Comparison of ENCODE assay signal across 16 mouse cellular contexts in genomic region chr14:78650379-78651095, GRCm38 (mm10).
DNase-seq lines count a peak whose midpoint lies in the region; ATAC-seq and TF ChIP-seq lines count a peak whose summit lies in the region.
"Had no signal": no experiment of that assay in that cellular context is flagged by ENCODE, and none has a peak within 500 bp of the region (broad histone marks: within the 10 kb centered on the region; RNA-seq: fewer than 3 reads in every experiment).

No protein-coding gene starts in this region.

- peak; percentile 61; the same call in 1 of the 2 replicates for TF ChIP-seq POLR2A in bone marrow, adult 2 months (IDR thresholded peaks at IDR 0.05; ENCODE audit: borderline replicate concordance, control insufficient read depth, low read depth, low read length)

- no peaks in the 10 kb centered on the region for H3K9me3 ChIP-seq in hindbrain, embryonic 16.5 days (ENCODE audit: control insufficient read depth, low read length)
- H3K9me3 ChIP-seq in hindbrain, embryonic 14.5 days (ENCODE audit: control insufficient read depth, low read length): no peaks in the 10 kb centered on the region
- H3K9me3 ChIP-seq in liver, embryonic 15.5 days (replicated peaks): no peaks in the 10 kb centered on the region
- H3K9me3 ChIP-seq in embryonic facial prominence, embryonic 10.5 days: no peaks in the 10 kb centered on the region
- H3K9me3 ChIP-seq: forebrain, embryonic 12.5 days; midbrain, embryonic 13.5 days had no signal

- TF ChIP-seq CTCF in bone marrow, adult 2 months (IDR thresholded peaks at IDR 0.05; ENCODE audit: control insufficient read depth, insufficient read depth, low read length): no peak

- H3K4me1 ChIP-seq in hindbrain, embryonic 16.5 days (ENCODE audit: control insufficient read depth, insufficient read depth, low read depth, low read length): no peaks in the 10 kb centered on the region
- H3K4me1 ChIP-seq in hindbrain, embryonic 14.5 days (replicated peaks; ENCODE audit: control insufficient read depth, insufficient read depth, low read length): no peaks in the 10 kb centered on the region
- no peaks in the 10 kb centered on the region for H3K4me1 ChIP-seq in liver, embryonic 15.5 days (replicated peaks)
- H3K4me1 ChIP-seq in bone marrow, adult 2 months (ENCODE audit: control insufficient read depth, insufficient read depth, low read length): peaks cover 1% of the 10 kb centered on the region; the same call in 1 of the 2 replicates
- H3K4me1 ChIP-seq in embryonic facial prominence, embryonic 10.5 days: peaks cover 4% of the 10 kb centered on the region; the same call in 1 of the 2 replicates
- H3K4me1 ChIP-seq: forebrain, embryonic 12.5 days; midbrain, embryonic 13.5 days had no signal

- H3K4me3 ChIP-seq in hindbrain, embryonic 16.5 days (ENCODE audit: low read length): no peak overlapping the region
- H3K4me3 ChIP-seq in hindbrain, embryonic 14.5 days (replicated peaks; ENCODE audit: low read length): no peak overlapping the region
- no peak overlapping the region for H3K4me3 ChIP-seq in liver, embryonic 15.5 days (replicated peaks)
- H3K4me3 ChIP-seq in bone marrow, adult 2 months (replicated peaks; ENCODE audit: control insufficient read depth, low read depth, low read length): peak overlapping the region; percentile 88
- H3K4me3 ChIP-seq in embryonic facial prominence, embryonic 10.5 days: no peak overlapping the region
- H3K4me3 ChIP-seq: forebrain, embryonic 12.5 days; midbrain, embryonic 13.5 days; myocyte had no signal

- peak; percentile 38 for ATAC-seq in hindbrain, embryonic 16.5 days
- no peak for ATAC-seq in hindbrain, embryonic 14.5 days (ENCODE audit: low FRiP score)
- no peak for ATAC-seq in liver, embryonic 15.5 days (ENCODE audit: insufficient read depth)
- ATAC-seq in megakaryocyte, adult 5-6 weeks (ENCODE audit: poor library complexity, severe bottlenecking): peak; percentile 79
- ATAC-seq: midbrain, embryonic 13.5 days had no signal

- no peak overlapping the region for H3K27ac ChIP-seq in hindbrain, embryonic 16.5 days (ENCODE audit: low read depth, low read length)
- H3K27ac ChIP-seq in hindbrain, embryonic 14.5 days: no peak overlapping the region
- H3K27ac ChIP-seq in liver, embryonic 15.5 days (replicated peaks): peak overlapping the region; percentile 33; the same call in 1 of the 2 replicates
- peak overlapping the region; percentile 62 for H3K27ac ChIP-seq in bone marrow, adult 2 months (ENCODE audit: control insufficient read depth, insufficient read depth, low read depth, low read length, poor library complexity)
- H3K27ac ChIP-seq in embryonic facial prominence, embryonic 10.5 days (replicated peaks): no peak overlapping the region
- H3K27ac ChIP-seq: forebrain, embryonic 12.5 days had no signal

- no peak for DNase-seq in hindbrain, embryonic 14.5 days (ENCODE audit: low spot score)
- no peak for DNase-seq in liver
- no peak for DNase-seq in embryonic facial prominence, embryonic 10.5 days (ENCODE audit: low spot score)
- DNase-seq in gastrocnemius, postnatal 10 days: no peak
- DNase-seq: adrenal gland, adult 2 months; cerebellum, adult 2 months; kidney, adult 18-20 months; right cerebral cortex, postnatal 14 days; thymus, adult 2 months had no signal

- H3K36me3 ChIP-seq in hindbrain, embryonic 16.5 days (ENCODE audit: control insufficient read depth, insufficient read depth, low read length): no peaks in the 10 kb centered on the region
- H3K36me3 ChIP-seq in hindbrain, embryonic 14.5 days (replicated peaks; ENCODE audit: control insufficient read depth, insufficient read depth): no peaks in the 10 kb centered on the region
- H3K36me3 ChIP-seq in liver, embryonic 15.5 days (replicated peaks): no peaks in the 10 kb centered on the region
- no peaks in the 10 kb centered on the region for H3K36me3 ChIP-seq in embryonic facial prominence, embryonic 10.5 days (replicated peaks)
- H3K36me3 ChIP-seq: forebrain, embryonic 12.5 days; midbrain, embryonic 13.5 days had no signal

- H3K4me2 ChIP-seq in hindbrain, embryonic 16.5 days (ENCODE audit: low read length): no peak overlapping the region
- H3K4me2 ChIP-seq in hindbrain, embryonic 14.5 days (replicated peaks): no peak overlapping the region
- H3K4me2 ChIP-seq in liver, embryonic 15.5 days: no peak overlapping the region
- H3K4me2 ChIP-seq: forebrain, embryonic 12.5 days; midbrain, embryonic 13.5 days had no signal

- 70% methylated on average over 9 of the region's 9 CpGs for WGBS in hindbrain, embryonic 16.5 days
- WGBS in hindbrain, embryonic 14.5 days: 74% methylated on average over 9 of the region's 9 CpGs
- 63% methylated on average over 9 of the region's 9 CpGs for WGBS in liver, embryonic 15.5 days (ENCODE audit: insufficient replicate concordance)
- 50% methylated on average over 9 of the region's 9 CpGs for WGBS in bone marrow, adult 2 months
- WGBS in embryonic facial prominence, embryonic 10.5 days: 81% methylated on average over 9 of the region's 9 CpGs

- H3K27me3 ChIP-seq in hindbrain, embryonic 16.5 days (replicated peaks; ENCODE audit: control insufficient read depth, insufficient read depth, low read length): no peaks in the 10 kb centered on the region
- no peaks in the 10 kb centered on the region for H3K27me3 ChIP-seq in hindbrain, embryonic 14.5 days (ENCODE audit: control insufficient read depth, insufficient read depth, low read length)
- no peaks in the 10 kb centered on the region for H3K27me3 ChIP-seq in liver, embryonic 15.5 days
- no peaks in the 10 kb centered on the region for H3K27me3 ChIP-seq in embryonic facial prominence, embryonic 10.5 days (replicated peaks; ENCODE audit: low read depth, poor library complexity, severe bottlenecking)
- H3K27me3 ChIP-seq: forebrain, embryonic 12.5 days; midbrain, embryonic 13.5 days had no signal

- H3K9ac ChIP-seq in hindbrain, embryonic 16.5 days (ENCODE audit: low read depth, low read length): no peak overlapping the region
- H3K9ac ChIP-seq in hindbrain, embryonic 14.5 days: no peak overlapping the region
- H3K9ac ChIP-seq in liver, embryonic 15.5 days: no peak overlapping the region
- H3K9ac ChIP-seq: forebrain, embryonic 12.5 days; midbrain, embryonic 13.5 days had no signal

Comparison
In these comparisons a context has a peak if more than half of its experiments do, and no peak if none do; other contexts are left out.
1. ATAC-seq: peak in hindbrain, embryonic 16.5 days (single experiment) and megakaryocyte, adult 5-6 weeks (single experiment); none in hindbrain, embryonic 14.5 days (single experiment) and liver, embryonic 15.5 days (single experiment).
2. H3K27ac ChIP-seq: peak in liver, embryonic 15.5 days (single experiment) and bone marrow, adult 2 months (single experiment); none in hindbrain, embryonic 16.5 days (single experiment), hindbrain, embryonic 14.5 days (single experiment) and embryonic facial prominence, embryonic 10.5 days (single experiment).